Mouse (Mus musculus): ENCODE data around the gene Acap3. TPM values are rescaled to one million over a fixed set of nuclear protein-coding genes. Genes with fewer than 3 reads are reported as not detected.
A peak's percentile ranks its signal among the peaks of the same experiment; 100 is the strongest.

The Acap3 gene
- polyA plus RNA-seq, 1 experiment from 2014 or later, result 20.5 TPM

- no peak for TF ChIP-seq CTCF (IDR thresholded peaks at IDR 0.05; ENCODE audit: low read depth)
- DNase-seq (no peak), ATAC-seq (ENCODE audit: insufficient read depth) (no peak)
- Histone ChIP-seq H3K36me3 (ENCODE audit: insufficient read depth) (peaks cover 60% of the 10 kb centered on the region), H3K27me3 (ENCODE audit: insufficient read depth, low read length) (no peaks in the 10 kb centered on the region), H3K9ac (no peak overlapping the region), H3K27ac (ENCODE audit: low read depth) (no peak overlapping the region), H3K4me1 (ENCODE audit: insufficient read depth) (no peaks in the 10 kb centered on the region), H3K4me3 (ENCODE audit: low read depth, low read length) (no peak overlapping the region), H3K4me2 (no peak overlapping the region), H3K9me3 (ENCODE audit: low read depth, low read length) (no peaks in the 10 kb centered on the region)
- WGBS, result 92% methylated on average over 5 of the region's 5 CpGs
Observed at GRCm38 (mm10) chr4:155886330-155886729, 5.3 kb upstream of the Acap3 start.

GRCm38 (mm10) chr4:155887674-155888073 is 3.9 kb upstream of the Acap3 start:
- ATAC-seq (ENCODE audit: insufficient read depth) (no peak), DNase-seq (no peak)
- no peak overlapping the region for H3K4me2 ChIP-seq
- no peak for TF ChIP-seq CTCF (IDR thresholded peaks at IDR 0.05; ENCODE audit: low read depth)
- no peak overlapping the region for H3K4me3 ChIP-seq (ENCODE audit: low read depth, low read length)
- no peak overlapping the region for H3K27ac ChIP-seq (ENCODE audit: low read depth)
- no peaks in the 10 kb centered on the region for H3K4me1 ChIP-seq (ENCODE audit: insufficient read depth)
- H3K27me3 ChIP-seq (ENCODE audit: insufficient read depth, low read length), result no peaks in the 10 kb centered on the region
- no peaks in the 10 kb centered on the region for H3K9me3 ChIP-seq (ENCODE audit: low read depth, low read length)
- peaks cover 60% of the 10 kb centered on the region for H3K36me3 ChIP-seq (ENCODE audit: insufficient read depth)
- WGBS, result 88% methylated on average over 10 of the region's 10 CpGs
- H3K9ac ChIP-seq, result no peak overlapping the region; the same call in 1 of the 2 replicates

GRCm38 (mm10) chr4:155888181-155888580 is 3.4 kb upstream of the Acap3 start:
- Histone ChIP-seq H3K4me1 (ENCODE audit: insufficient read depth) (0 out of 2 replicates have a peak, but pooled peaks cover under 1% of the 10 kb centered on the region), H3K27ac (ENCODE audit: low read depth) (no peak overlapping the region), H3K4me3 (ENCODE audit: low read depth, low read length) (no peak overlapping the region), H3K9me3 (ENCODE audit: low read depth, low read length) (no peaks in the 10 kb centered on the region), H3K36me3 (ENCODE audit: insufficient read depth) (peaks cover 60% of the 10 kb centered on the region), H3K27me3 (ENCODE audit: insufficient read depth, low read length) (no peaks in the 10 kb centered on the region), H3K9ac (no peak overlapping the region), H3K4me2 (no peak overlapping the region)
- ATAC-seq (ENCODE audit: insufficient read depth) (no peak), DNase-seq (no peak)
- 92% methylated on average over 9 of the region's 9 CpGs for WGBS
- no peak for TF ChIP-seq CTCF (IDR thresholded peaks at IDR 0.05; ENCODE audit: low read depth)

GRCm38 (mm10) chr4:155889316-155889715 is 2.3 kb upstream of the Acap3 start:
- TF ChIP-seq CTCF (IDR thresholded peaks at IDR 0.05; ENCODE audit: low read depth), result no peak
- 78% methylated on average over 5 of the region's 5 CpGs for WGBS
- no peak for ATAC-seq (ENCODE audit: insufficient read depth)
- H3K4me1 ChIP-seq (ENCODE audit: insufficient read depth), result peaks cover 6% of the 10 kb centered on the region
- DNase-seq, result no peak
- H3K4me2 ChIP-seq, result no peak overlapping the region
- H3K9ac ChIP-seq, result no peak overlapping the region
- no peak overlapping the region for H3K4me3 ChIP-seq (ENCODE audit: low read depth, low read length)
- H3K27me3 ChIP-seq (ENCODE audit: insufficient read depth, low read length), result no peaks in the 10 kb centered on the region
- H3K27ac ChIP-seq (ENCODE audit: low read depth), result no peak overlapping the region
- H3K36me3 ChIP-seq (ENCODE audit: insufficient read depth), result peaks cover 53% of the 10 kb centered on the region
- no peaks in the 10 kb centered on the region for H3K9me3 ChIP-seq (ENCODE audit: low read depth, low read length)

GRCm38 (mm10) chr4:155891011-155891471 is 581 bp upstream of the Acap3 start:
- ATAC-seq (ENCODE audit: insufficient read depth) (0 out of 2 replicates have a peak, but pooled peaks have one; percentile 0), DNase-seq (peak; percentile 8)
- Histone ChIP-seq H3K4me2 (peak overlapping the region; percentile 97), H3K9me3 (ENCODE audit: low read depth, low read length) (no peaks in the 10 kb centered on the region), H3K36me3 (ENCODE audit: insufficient read depth) (peaks cover 46% of the 10 kb centered on the region), H3K27ac (ENCODE audit: low read depth) (no peak overlapping the region), H3K4me1 (ENCODE audit: insufficient read depth) (peaks cover 15% of the 10 kb centered on the region), H3K27me3 (ENCODE audit: insufficient read depth, low read length) (no peaks in the 10 kb centered on the region), H3K4me3 (ENCODE audit: low read depth, low read length) (peak overlapping the region; percentile 87), H3K9ac (peak overlapping the region; percentile 65)
- under 1% methylated on average over 34 of the region's 34 CpGs for WGBS
- no peak for TF ChIP-seq CTCF (IDR thresholded peaks at IDR 0.05; ENCODE audit: low read depth)

- ATAC-seq (ENCODE audit: insufficient read depth) (peak; percentile 90), DNase-seq (peak; percentile 94)
- TF ChIP-seq CTCF (IDR thresholded peaks at IDR 0.05; ENCODE audit: low read depth), result peak; percentile 49
- peak overlapping the region; percentile 97 for H3K4me2 ChIP-seq
- H3K4me3 ChIP-seq (ENCODE audit: low read depth, low read length), result peak overlapping the region; percentile 87
- H3K27me3 ChIP-seq (ENCODE audit: insufficient read depth, low read length), result no peaks in the 10 kb centered on the region
- 0% methylated on average over 52 of the region's 56 CpGs for WGBS
- H3K9me3 ChIP-seq (ENCODE audit: low read depth, low read length), result no peaks in the 10 kb centered on the region
- H3K9ac ChIP-seq, result peak overlapping the region; percentile 80
- H3K4me1 ChIP-seq (ENCODE audit: insufficient read depth), result peaks cover 15% of the 10 kb centered on the region
- H3K27ac ChIP-seq (ENCODE audit: low read depth), result peak overlapping the region; percentile 92
- H3K36me3 ChIP-seq (ENCODE audit: insufficient read depth), result peaks cover 46% of the 10 kb centered on the region
Observed at GRCm38 (mm10) chr4:155892017-155892416, 395 bp downstream of the Acap3 start.

- Histone ChIP-seq H3K9me3 (ENCODE audit: low read depth, low read length) (no peaks in the 10 kb centered on the region), H3K4me3 (ENCODE audit: low read depth, low read length) (peak overlapping the region; percentile 87), H3K27me3 (ENCODE audit: insufficient read depth, low read length) (no peaks in the 10 kb centered on the region), H3K9ac (peak overlapping the region; percentile 80), H3K27ac (ENCODE audit: low read depth) (peak overlapping the region; percentile 92), H3K4me2 (peak overlapping the region; percentile 97), H3K36me3 (ENCODE audit: insufficient read depth) (peaks cover 41% of the 10 kb centered on the region), H3K4me1 (ENCODE audit: insufficient read depth) (peaks cover 15% of the 10 kb centered on the region)
- ATAC-seq (ENCODE audit: insufficient read depth) (peak; percentile 19), DNase-seq (peak; percentile 48)
- 5% methylated on average over 37 of the region's 37 CpGs for WGBS
- TF ChIP-seq CTCF (IDR thresholded peaks at IDR 0.05; ENCODE audit: low read depth), result no peak
Observed at GRCm38 (mm10) chr4:155892438-155893211, 1.0 kb downstream of the Acap3 start.

All from lung, embryonic 14.5 days (tissue).